Mouse (Mus musculus) kidney, embryonic 14.5 days (tissue): ENCODE measurements at regions not wholly inside any gene's neighbourhood (a gene's known extent, or its start where the extent isn't known, plus 50 kb on each side); places are given as distances from the start of the nearest gene placed in this dataset.

Experiments
- ATAC-seq: fragments of 200-750 bp; cut with Nextera tagmentation; 2 replicates; pipeline ENCODE4 v1.8.0; 2017; ENCODE audit warnings: moderate number of reproducible peaks, mild to moderate bottlenecking, moderate TSS enrichment, moderate library complexity; ENCODE audit not compliant: low FRiP score, low TSS enrichment
- H3K27ac ChIP-seq: fragments of 300-500 bp; sonication (generic); 2 replicates; pipeline ENCODE4 v1.5.1; 2014; ENCODE audit warnings: low read depth, mild to moderate bottlenecking, low read length, moderate library complexity, mixed read lengths
- H3K27me3 ChIP-seq: fragments of 300-500 bp; sonication (generic); 2 replicates; pipeline ENCODE4 v1.6.1; 2014; ENCODE audit warnings: mild to moderate bottlenecking, low read length; ENCODE audit not compliant: control insufficient read depth, insufficient read depth
- H3K36me3 ChIP-seq: fragments of 300-500 bp; sonication (generic); 2 replicates; pipeline ENCODE4 v1.6.1; 2014; ENCODE audit warnings: low read length, mixed read lengths; ENCODE audit not compliant: control insufficient read depth, insufficient read depth
- H3K4me1 ChIP-seq: fragments of 300-500 bp; sonication (generic); 2 replicates; pipeline ENCODE4 v1.6.1; 2014; ENCODE audit warnings: low read length, mixed read lengths; ENCODE audit not compliant: control insufficient read depth, insufficient read depth
- H3K4me2 ChIP-seq: fragments of 300-500 bp; sonication (generic); replicated peaks from 2 replicates; pipeline ENCODE4 v1.6.1; 2014; ENCODE audit warnings: low read depth, mild to moderate bottlenecking, low read length
- H3K4me3 ChIP-seq: fragments of 300-500 bp; sonication (generic); 2 replicates; pipeline ENCODE4 v1.5.1; 2014; ENCODE audit warnings: mild to moderate bottlenecking, low read length
- H3K9ac ChIP-seq: fragments of 300-500 bp; sonication (generic); 2 replicates; pipeline ENCODE4 v1.6.1; 2014; ENCODE audit warnings: low read depth, mild to moderate bottlenecking, low read length, moderate library complexity
- H3K9me3 ChIP-seq: fragments of 300-500 bp; sonication (generic); 2 replicates; pipeline ENCODE4 v1.6.1; 2016; ENCODE audit warnings: low read length; ENCODE audit not compliant: control insufficient read depth
- WGBS: fragments of 180-500 bp; shearing (Covaris S2); extraction: QIAGEN DNeasy Blood & Tissue Kit; methylation state at CpG from one replicate; pipeline ENCODE4 v1.1.7; 2014; 5-methylcytosine and 5-hydroxymethylcytosine counted together

DNA sequence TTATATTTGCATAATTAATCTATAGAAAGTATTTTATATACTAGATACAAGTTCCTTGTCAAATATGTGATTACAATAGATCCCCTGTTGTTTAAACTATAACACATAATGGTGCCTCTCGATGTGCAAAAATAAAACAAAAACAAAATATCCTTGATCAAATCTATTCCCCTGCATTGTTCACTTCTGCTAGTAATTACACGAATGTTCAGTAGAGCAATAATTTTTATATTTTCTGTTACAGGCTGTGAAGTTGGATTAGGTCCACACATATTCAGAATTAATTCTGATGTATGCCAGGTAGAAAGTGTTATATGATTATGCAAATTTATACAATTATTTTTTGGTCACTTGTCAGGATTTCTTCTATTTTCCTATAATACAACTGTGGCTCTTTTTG, 415.9 kb downstream of the Slc22a22 start:
- no peaks in the 10 kb centered on the region for H3K36me3 ChIP-seq
- ATAC-seq = no peak
- no peak overlapping the region for H3K9ac ChIP-seq
- H3K27ac ChIP-seq = no peak overlapping the region
- 93% methylated on average over 2 of the region's 2 CpGs for WGBS
- H3K4me3 ChIP-seq = no peak overlapping the region
- no peaks in the 10 kb centered on the region for H3K9me3 ChIP-seq
- H3K27me3 ChIP-seq = no peaks in the 10 kb centered on the region
- no peak overlapping the region for H3K4me2 ChIP-seq
- no peaks in the 10 kb centered on the region for H3K4me1 ChIP-seq

DNA sequence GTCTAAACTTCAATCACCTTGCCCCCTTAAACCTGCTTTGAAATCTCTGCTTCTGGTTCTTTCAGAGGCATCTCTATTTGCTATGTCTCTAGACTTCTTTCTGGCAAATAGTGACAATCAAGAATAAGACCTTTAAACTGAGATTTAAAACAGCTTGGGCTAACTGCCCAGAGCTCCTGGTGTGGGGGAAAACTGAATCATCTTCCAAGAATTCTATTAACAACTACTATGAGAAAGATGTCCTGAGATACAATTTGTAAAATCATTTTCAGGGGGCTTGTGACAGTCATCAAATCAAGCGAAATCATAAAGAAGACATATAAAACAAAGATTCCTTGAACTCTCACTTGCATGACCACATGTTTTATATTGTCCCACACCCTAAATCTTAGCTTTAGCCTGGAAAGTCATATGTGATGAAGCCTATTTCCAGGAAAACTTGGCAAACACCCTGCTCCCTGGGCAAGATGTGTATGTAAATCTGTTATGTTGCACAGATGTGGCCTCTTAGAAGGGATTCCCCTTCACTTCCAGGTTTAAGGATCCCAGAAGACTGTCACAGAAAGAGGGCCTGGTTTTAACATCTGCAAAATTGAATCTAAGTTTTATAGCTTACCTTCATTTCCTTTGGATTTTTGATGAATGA, 417.8 kb downstream of the Slc22a22 start:
- WGBS = 81% methylated on average over 1 of the region's 1 CpGs
- H3K36me3 ChIP-seq = no peaks in the 10 kb centered on the region
- H3K4me1 ChIP-seq = no peaks in the 10 kb centered on the region
- no peak overlapping the region for H3K4me3 ChIP-seq
- H3K9me3 ChIP-seq = no peaks in the 10 kb centered on the region
- H3K27ac ChIP-seq = no peak overlapping the region
- no peak overlapping the region for H3K9ac ChIP-seq
- H3K27me3 ChIP-seq = no peaks in the 10 kb centered on the region
- ATAC-seq = no peak
- H3K4me2 ChIP-seq = no peak overlapping the region

DNA sequence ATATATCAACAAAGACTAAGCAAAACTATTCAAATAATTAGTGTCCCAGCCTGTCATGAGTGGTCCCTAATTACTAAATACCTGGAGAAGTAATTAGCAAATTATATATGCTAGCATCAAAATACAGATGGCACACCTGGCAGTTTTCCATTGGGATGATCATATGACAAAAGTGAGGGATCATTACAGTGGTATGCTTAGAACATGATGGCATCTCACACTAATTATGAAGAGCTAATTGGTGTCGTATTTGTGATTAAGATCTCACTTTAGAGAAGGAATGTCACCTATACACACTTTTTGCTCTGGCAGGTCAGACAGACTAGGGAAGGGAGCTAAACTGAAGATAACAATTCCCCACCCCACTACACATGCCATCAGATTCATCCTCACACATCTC, 425.1 kb downstream of the Slc22a22 start:
- no peak overlapping the region for H3K4me3 ChIP-seq
- no peaks in the 10 kb centered on the region for H3K36me3 ChIP-seq
- ATAC-seq = no peak
- no peak overlapping the region for H3K4me2 ChIP-seq
- 92% methylated on average over 1 of the region's 1 CpGs for WGBS
- no peaks in the 10 kb centered on the region for H3K4me1 ChIP-seq
- no peak overlapping the region for H3K27ac ChIP-seq
- H3K27me3 ChIP-seq = no peaks in the 10 kb centered on the region
- no peaks in the 10 kb centered on the region for H3K9me3 ChIP-seq
- no peak overlapping the region for H3K9ac ChIP-seq

DNA sequence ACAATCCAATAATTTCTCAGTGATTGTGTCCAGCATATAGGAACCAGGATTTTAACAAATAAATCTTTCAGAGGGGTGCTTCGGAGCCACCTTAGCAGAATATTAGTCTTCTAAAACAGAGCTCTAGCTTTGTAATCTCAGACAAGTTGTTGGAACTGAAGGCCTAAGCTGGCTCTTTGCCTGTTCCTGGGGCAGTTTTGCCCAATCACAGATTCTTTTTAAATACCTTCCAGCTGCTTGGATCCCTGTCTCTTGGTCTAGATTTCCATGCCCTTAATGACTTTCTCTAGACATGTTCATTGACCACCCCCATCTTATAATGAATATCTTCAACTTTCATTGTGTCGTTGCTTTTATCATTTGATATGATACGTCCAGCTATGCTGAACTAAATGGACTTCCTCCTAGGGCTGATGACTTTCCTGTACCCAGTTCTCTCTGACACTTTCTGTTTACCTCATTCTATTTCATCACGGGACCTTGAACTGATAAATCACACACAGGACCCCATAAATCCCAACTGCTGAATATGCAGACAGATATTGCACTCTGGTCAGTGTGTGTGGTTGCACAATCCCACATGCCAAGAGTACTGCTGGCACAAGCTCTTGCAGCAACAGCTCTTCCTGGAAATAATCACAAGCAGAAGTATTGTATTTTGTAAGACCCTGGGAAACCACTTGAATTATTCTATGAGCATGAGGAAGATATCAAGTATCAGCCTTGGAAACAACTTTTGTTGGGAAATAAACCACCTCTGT, 440.4 kb downstream of the Slc22a22 start:
- WGBS = 81% methylated on average over 4 of the region's 4 CpGs
- Histone ChIP-seq H3K27ac (no peak overlapping the region), H3K4me1 (no peaks in the 10 kb centered on the region), H3K36me3 (no peaks in the 10 kb centered on the region), H3K9ac (no peak overlapping the region), H3K4me2 (no peak overlapping the region), H3K27me3 (no peaks in the 10 kb centered on the region), H3K9me3 (no peaks in the 10 kb centered on the region), H3K4me3 (no peak overlapping the region)
- ATAC-seq = no peak

DNA sequence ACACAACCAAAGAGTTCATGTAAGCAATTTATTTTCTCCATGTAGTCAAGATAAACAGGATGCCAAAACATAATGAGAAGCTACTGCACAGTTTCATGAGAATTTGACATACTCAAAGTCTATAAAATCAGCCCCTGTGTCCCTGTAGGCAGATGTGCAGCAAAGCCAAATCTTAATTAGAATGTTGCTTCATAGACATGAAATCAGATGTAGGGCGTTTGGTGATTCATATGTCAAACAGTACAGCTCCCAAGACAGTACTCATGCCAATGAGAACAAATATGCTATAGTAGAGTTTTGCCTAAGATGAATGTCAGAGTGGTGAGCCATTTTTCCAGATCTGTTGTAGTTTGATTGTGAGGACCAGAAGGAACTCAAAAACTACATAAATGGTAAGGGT, 444.4 kb downstream of the Slc22a22 start:
- H3K4me3 ChIP-seq = no peak overlapping the region
- H3K36me3 ChIP-seq = no peaks in the 10 kb centered on the region
- ATAC-seq = no peak
- no peak overlapping the region for H3K4me2 ChIP-seq
- H3K4me1 ChIP-seq = no peaks in the 10 kb centered on the region
- H3K27ac ChIP-seq = no peak overlapping the region
- H3K27me3 ChIP-seq = no peaks in the 10 kb centered on the region
- WGBS = 79% methylated on average over 1 of the region's 1 CpGs
- no peaks in the 10 kb centered on the region for H3K9me3 ChIP-seq
- H3K9ac ChIP-seq = no peak overlapping the region
